Mouse (Mus musculus): ENCODE measurements around the gene Gm11992.

Gm11992 gene

DNA sequence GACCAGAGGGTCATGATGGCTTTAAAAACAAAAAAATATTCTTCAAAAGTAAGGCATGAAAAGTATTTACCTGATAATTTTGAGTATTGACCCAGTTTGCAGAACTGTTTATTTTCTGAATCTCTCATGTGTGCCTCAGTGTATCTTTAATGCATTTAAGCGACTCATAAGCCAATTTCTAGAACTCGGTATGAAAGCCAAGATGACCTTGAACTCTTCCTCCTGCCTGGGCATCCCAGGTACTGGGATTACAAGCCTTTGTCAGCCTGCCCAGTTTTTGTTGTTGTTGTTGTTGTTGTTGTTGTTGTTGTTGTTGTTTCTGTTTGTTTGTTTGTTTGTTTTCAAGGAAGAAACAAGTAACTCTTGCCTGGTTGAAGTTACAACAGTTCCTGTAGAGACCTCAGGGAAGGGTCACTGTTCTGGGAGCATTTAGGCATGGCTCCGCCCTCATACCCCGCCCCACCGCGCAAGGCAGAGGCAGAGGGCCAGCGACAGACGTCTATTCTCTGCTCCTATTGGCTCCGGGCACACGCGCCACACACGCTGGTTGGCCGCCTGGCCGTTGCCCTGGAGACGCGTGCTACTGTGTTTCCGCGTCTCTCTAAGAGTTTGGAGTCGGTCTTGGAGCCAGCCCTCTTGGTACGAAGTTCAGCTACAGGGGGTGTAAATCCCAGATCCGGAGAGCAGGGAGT, at the start of gene Gm11992:
Gene Gm11992 (plus strand): TSS at position 584 of the 692 bp plus-strand sequence.
- peak; percentile 60 for DNase-seq (ENCODE audit: low spot score)

DNA sequence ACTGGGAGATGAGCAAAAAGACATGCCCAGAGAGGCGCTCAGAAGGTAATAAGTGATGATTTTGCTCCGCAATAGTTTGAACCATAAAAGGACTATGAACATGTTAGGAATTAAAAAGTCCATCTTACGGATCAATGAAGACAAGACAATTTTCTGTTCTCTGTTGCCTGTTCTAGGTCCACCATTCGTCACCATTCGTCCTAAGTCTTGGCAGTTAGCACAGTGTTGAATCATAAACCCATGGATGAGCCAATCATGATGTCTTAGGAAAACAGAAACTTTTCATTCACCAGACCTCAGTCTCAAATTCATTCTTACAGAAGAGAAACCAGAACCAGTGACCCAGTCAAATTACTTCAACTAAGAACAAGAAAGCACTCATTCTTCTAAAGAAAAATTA, 39.6 kb upstream of the Gm11992 start:
- no peak for DNase-seq (ENCODE audit: low spot score)

DNA sequence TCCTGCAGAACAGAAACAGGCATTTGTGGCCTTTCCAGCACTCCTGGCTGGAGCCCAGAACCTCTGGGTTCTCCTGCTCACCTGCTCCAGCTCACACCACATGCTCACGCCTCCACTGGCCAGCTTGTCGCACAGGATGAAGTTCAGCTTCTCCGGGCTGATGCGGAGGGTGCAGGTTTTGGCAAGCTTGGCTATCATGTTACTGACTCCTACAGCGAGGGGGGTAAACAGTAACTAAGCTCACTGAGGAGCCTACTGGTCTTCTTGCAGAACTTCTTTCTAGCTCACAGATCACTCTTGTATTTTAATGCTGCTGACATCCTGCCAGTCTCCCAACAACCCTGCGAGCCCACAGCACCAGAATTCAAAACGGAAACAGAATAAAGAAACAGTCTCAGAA, 38.0 kb upstream of the Gm11992 start:
- DNase-seq (ENCODE audit: low spot score) = peak; percentile 42

DNA sequence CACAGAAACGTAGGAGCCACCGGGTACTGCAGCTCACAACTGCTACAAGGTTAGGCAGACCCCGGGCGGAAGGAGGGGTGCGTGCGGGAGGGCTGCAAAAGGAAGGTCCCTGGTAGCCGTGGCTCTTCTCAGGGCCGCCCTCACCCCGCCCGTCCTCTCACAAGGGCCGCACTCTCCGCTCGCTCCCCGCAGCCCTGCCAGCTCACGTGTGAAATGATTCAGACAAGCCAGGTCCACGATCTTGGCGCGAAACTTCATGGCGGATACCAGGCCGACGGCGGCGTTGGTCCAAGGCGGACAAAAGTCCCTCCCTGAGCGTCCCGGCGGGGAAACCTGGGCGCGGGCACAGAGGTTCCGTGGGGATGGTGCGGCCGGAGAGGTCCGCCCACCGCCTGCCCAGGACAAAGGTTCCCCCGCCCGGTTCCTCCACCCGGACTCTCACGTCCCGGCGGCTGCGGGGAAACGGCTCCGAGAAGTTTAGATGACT, 37.5 kb upstream of the Gm11992 start, which contains the start of gene Hus1:
Gene Hus1 (minus strand): TSS at position 339 of the 487 bp plus-strand sequence.
- peak; percentile 82 for DNase-seq (ENCODE audit: low spot score)

DNA sequence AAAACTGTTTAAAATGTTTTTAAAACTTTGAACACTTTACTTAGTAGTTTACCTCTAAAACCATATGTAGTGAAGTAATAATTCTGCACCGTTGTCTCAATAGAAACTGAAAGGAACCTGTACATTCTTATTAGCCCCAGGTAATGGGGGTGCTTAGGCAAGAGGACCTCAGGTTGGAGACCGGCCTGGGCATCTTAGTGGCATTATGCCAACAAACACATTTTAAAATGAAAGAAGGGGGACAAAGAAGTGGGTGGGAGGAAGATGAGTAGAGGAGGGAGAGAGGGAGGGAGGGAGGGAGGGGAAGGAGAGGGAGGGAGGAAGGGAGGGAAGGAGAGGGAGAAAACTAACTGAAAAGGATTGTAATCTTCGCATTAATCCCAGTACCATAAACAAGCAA, 37.0 kb upstream of the Gm11992 start:
- DNase-seq (ENCODE audit: low spot score) = no peak

DNA sequence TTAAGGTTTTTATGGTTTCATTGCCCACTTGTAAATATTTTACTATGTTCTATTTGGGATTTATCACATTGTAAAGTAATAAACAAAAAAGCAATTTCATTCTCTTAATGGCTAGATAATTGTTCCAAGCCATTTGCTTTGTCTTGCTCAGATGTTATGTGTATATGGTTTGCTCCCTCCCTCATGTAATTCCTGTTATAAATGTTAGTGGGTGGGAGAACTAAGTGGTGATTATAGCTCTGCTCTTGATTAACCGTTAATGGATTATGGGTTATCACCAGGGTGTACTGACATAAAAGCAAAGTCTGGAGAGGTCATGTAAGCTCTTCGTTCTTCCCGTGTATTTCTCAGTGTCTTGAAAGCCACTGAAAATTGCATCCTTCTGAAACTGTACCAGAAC, 33.7 kb upstream of the Gm11992 start:
- no peak for DNase-seq (ENCODE audit: low spot score)

DNA sequence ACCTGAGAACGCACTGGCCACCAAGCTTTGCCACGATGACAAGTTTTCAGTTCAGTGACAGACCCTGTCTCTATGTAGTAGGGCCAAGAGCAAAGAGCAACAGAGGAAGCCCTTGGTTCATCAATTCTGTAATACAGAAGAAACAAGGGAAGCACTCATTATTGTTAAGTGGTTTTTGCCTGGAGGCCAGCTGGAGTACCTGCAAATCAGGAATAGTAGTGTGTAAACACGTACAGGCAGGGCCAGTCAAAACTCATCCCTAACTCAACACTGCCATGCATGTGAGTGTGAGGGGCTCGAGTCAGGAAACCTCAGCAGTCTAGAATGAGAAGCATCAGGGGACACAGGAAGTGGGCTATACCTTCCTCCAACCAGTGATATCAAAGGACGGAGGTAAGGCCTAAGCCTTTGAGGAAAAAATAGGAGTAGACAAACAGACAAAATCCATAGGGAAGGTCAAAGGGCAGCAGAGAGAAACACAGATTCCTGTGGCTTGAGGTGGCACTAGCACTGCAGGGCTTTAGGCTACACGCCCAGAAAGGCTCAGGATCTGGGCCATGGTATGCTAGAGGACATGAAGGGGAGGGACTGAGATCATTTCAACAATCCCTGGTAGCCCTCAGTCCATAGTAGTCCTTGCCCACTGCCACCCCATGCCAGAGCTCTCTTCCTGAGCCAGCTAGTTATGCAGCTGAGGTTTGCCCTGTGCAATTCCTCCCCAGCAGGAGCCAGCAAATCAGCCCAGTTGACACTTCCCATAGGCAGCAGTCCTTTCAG, 29.7 kb upstream of the Gm11992 start:
- DNase-seq (ENCODE audit: low spot score) = no peak

DNA sequence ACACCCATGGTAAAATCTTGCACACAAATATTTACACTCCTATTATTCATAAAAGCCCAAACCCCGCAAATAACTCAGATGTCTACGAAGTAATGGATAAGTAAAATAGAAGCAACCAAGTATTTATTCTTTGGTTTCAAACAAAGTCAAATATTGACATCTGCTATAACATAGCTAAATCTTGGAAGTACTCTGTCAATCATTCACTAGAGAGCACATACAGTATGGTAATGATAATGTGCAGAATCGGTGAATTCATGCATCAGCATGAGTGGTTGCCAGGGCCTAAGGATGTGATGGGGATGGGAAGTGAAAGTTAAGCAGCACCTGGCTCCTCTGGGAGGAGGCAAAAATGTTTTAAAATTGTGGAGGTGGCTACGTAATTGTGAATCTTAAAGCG, 28.2 kb upstream of the Gm11992 start:
- DNase-seq (ENCODE audit: low spot score) = no peak

DNA sequence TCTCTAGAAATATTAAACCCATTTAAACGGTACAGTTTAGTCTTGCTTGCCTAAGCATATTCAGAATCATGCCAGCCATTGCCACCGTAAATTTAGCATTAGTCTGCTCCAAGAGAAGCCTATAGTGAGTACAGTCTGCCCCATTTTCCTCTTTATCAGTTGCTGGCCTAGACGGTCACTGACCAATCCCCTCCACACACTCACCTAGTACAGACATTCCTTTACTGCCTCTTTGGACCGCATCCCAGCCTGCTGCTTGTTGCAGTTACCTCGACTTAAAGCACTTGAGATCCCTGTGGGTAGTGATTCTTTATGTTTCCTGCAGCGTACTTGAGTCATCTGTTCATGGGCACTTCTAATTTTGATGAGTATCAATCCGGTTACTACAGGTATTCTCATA, 23.6 kb upstream of the Gm11992 start:
- DNase-seq (ENCODE audit: low spot score) = no peak

DNA sequence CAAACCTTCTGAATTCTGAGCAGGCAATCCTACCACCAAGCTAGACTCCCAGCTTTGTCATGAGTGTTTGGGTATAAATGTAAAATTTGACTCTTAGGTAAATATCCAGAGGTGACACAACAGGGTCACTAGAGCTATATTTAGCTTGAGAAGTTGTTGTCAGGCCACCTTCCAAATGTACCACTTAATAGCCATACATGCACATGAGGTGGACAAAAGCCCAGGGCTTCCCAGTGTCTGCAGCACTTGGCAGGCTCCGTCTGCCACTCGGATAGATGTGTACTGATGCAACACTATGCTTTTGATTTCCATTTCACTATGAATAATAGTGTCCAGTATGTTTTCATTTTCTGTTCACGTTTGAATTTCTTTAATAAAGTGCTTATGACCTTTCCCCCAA, 23.2 kb upstream of the Gm11992 start:
- no peak for DNase-seq (ENCODE audit: low spot score)

DNA sequence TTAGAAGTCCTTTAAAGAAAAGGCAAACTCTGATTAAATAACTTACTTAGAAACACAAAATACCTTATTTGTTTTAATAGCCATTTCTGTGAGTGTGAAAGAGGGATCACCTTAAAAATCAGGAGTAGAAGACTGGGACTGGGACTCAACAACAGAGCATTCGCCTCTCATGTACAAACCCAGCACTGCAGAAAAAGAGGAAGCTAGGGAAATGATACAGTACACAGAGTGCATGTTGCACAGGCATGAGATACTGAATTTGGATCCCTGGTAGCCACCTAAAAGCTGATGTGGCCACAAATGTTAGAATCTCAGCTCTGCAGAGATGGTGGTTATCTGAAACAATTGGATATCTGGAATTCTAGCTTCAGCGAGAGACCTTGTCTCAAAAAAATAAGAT, 16.9 kb upstream of the Gm11992 start:
- no peak for DNase-seq (ENCODE audit: low spot score)

DNA sequence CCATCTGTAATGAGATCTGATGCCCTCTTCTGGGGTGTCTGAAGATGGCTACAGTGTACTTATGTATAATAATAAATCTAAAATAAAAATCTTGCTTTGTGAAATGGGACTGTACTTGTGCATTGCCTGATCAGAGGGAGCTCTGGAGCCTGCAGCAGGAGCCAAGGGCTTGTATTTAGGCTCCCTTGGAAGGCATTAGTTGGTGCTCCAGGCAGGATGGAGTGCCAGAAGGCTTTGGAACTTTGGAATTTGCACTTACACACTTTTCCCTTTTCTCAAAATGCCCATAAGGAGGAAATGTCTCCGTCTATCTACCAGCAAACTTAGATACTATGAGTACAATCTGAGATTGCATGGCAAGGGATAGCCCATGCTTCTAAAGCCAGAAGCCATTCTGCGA, 1.8 kb upstream of the Gm11992 start:
- DNase-seq (ENCODE audit: low spot score) = no peak

DNA sequence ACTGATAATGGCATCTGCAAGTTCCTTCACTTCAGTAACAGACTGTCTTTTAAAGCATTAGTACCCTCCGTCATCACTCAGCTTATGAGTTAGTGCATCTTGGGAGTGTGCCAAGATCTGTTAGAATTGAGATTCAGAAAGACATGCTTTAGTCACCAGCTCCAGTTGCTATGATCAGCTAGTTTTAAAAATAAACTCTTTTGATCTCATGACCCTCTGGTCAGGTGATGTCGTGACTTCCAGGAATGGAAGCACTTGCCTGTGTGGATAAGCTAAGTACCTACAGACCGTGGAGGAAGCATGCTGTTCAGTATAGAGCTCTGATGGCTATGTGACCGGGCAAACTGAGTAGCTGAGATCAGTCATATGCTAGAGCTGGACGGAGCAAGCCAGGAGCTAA, 1.4 kb upstream of the Gm11992 start:
- no peak for DNase-seq (ENCODE audit: low spot score)

DNA sequence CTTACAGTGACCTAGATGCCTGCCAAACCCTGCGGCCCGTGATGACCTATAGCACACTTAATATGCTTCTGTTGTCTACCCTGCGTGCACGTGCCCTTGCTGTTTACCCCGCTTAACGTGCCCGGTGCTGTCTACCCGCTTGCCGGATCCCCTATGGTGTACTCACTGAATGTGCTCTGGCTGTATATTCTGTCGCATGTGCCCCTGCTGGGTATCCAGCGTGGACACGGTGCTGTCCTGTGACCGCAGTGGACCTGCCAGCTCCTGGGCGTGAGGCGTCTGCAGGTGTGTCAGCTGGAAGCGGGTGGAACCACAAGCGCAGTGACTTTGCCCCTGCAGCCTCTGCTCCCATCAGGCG, 288 bp downstream of the Gm11992 start, which contains the start of gene Sun3:
Gene Sun3 (minus strand): TSS at position 289 of the 358 bp plus-strand sequence.
- DNase-seq (ENCODE audit: low spot score) = peak; percentile 6

DNA sequence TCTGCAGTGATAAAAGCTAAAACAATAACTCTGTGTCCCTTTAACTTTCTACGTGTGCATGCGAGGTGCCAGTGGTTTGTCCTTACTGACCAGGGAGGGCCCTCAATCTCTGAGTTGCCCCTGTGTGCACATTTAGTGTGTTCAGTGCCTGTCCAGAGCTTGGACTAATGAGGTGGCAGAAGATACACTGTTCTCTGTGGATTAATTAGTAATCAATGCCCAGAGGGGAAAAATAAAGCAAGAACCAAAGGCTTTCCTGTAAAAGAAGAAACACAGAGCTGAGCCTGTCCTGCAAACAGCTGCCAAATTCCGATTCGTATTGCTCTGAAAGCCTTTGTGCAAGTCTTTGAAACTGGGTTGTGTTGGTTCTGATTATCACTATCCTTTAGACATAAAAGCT, 1.8 kb downstream of the Gm11992 start:
- no peak for DNase-seq (ENCODE audit: low spot score)

DNA sequence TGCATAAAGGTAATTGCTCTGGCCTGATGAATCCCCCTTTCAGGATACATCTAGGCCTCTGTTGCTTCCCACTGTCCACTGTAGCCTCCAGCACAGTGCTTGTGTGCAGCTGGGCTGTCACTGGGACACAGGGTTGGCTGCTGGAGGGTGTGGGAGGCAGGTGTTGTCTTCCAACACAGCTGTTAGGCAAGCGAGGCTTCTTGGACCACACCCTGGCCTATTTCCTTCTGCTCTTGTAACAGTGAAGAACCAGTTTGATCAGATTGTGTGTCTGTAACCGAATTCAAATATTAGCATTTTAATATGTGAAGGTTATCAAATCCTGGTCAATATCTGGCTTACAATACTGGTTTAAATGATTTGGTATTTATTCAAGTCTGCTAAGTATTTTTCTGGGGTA, 3.5 kb downstream of the Gm11992 start:
- no peak for DNase-seq (ENCODE audit: low spot score)

DNA sequence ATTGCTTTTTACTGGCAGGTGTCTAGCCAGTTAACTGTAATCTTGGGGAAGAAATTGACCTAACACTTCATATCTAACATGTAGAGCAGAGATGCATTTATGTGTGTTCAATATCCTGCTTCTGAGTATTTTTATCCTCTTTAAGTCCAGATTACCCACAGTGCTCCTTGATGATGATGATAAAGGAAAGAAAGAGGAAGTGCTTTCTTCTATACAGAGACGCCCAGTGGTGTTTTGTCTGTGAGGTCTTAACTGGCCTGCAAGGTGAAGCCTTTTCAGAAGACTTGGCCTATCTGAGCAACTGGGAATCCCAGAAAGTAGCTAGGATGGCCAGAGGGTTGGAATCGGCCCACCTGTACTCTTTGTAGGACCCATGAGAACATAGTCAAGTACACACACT, 8.5 kb downstream of the Gm11992 start:
- DNase-seq (ENCODE audit: low spot score) = no peak

DNA sequence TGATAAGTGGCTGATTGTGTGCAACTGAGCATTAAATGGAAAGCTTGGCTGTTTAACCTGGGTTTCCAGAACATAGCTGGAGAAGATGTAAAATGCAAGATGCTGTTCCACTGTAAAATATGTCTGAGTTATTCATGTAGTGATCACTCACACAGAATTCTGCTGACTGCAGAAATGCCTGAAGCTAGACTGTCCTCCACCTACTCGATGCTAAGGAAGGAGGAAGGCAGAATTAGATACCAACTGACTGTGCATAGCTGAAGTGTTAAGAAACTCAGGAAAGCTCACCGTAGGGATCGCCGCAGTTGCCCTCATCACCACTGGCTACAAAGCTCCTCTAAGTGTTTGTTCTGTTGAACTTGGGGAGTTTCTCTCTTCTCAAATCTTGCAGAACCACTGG, 9.3 kb downstream of the Gm11992 start:
- DNase-seq (ENCODE audit: low spot score) = no peak

DNA sequence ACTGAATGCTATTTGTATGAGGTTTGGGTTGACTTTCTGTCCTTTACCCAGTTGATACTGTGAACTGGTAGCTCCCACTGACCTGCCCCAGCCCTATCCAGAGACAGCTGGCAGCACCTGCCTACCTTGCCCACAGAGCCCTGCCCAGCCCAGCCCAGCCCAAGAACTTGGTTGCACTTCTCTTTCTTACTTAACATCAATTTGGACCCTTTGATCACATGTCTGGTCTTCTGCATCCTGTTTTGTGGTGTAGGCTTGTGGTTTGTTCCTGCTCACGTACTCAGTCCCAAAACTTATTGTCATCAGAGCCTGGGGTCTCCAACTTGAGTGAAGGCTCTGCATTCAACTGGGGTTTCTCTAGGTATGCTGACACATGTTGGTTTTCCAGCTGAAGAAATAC, 11.6 kb downstream of the Gm11992 start:
- no peak for DNase-seq (ENCODE audit: low spot score)

DNA sequence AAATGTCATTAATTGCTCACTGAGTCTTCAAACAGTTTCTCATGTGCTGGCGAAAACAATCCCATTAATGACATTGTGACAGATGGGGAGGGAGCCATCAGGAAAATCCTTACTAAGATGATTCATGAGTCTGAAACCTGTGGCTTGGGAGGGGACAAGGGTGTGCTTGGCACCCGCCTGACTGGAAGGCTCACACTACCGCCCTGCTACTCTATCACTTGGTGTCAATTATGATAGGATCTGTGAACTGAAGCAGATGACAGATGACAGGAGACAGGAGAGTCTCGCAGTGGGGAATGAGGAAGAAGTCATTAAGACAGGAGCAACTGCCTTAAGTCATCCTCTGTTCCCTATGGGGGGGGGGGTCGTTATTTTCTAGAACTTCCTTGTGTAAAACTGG, 12.1 kb downstream of the Gm11992 start:
- no peak for DNase-seq (ENCODE audit: low spot score)

DNA sequence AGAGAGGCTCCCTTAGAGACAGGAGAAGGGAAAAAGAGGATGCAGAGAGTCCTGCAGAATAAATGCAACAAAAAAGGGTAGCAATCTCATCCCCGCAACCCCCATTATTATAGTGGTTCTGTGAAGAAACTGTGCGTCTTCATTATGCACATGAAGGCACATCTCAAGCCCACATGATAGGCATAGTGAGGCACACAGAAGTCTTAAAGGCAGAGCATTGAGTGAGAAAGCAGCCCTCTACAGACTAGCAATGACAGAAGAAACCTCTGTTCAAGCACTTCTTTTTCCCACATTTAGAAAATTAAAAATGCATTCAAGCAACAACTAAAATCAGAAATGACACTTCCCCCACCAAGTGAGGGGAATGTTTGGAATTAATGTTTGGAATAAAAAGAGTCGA, 28.1 kb downstream of the Gm11992 start:
- no peak for DNase-seq (ENCODE audit: low spot score)

DNA sequence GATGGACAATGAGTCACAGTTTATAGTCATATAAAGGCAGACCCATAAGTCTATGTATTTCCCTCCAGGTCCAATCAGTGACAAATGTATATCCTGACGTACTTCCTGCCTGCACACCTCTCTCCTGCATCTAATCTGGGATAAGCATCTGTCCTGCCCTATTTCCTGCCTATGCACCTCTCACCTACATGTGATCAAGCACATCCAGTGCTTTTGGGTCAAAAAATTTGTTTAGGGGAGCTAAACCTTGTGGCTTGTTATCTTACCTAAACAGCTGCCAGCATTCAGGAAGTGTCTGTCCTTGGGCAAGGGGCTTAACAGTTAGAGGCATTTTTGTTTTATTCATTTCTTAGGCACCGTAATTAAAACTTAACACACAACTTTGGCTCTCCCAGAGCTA, 64.8 kb downstream of the Gm11992 start:
- DNase-seq (ENCODE audit: low spot score) = no peak

DNA sequence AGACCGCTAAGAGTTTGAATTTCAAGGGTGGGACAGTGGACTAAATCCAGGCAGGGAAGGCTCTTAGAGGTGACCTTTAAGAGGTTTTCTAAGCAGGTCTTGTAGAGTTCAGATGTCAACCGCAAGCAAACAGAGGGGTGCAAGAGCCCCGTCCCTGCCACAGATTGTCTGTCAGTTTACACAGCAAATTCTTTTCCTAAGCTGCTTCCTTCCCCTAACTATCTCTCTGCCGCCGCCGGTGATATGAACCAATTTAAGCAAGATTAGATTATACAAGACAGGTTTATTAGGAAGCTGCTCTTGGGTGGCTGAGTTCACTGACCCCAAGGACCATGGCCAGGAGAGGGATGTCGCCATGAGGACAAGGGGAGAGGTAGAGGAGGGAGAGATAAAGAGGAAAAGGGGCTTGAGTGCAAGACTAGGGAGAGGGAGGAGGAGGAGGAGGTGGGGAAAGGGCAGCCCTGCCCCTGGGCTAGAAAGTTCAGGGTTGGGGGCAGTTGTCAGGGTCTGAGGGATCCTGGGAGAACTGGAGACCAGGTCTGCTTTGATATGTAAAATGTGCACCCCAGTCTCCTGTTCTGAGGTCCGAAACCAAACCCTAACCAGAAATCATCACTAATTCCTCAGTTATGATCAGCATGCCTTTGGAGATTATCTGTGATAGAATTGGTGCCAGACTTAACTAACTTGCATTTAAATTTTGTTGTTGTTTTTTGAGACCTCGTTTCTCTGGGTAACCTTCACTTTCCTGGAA, 67.2 kb downstream of the Gm11992 start:
- DNase-seq (ENCODE audit: low spot score) = no peak

Data from c-Kit-positive CD71-positive TER-119-positive erythroid progenitor cells, embryonic 14.5 days (primary cell).